Mouse (Mus musculus): Measurements from ENCODE around the gene Adh5. TPM values are rescaled to one million over a fixed set of nuclear protein-coding genes. Genes with fewer than 3 reads are reported as not detected.

Gene Adh5
- polyA plus RNA-seq (2012; rRNA removed) = 25.6 and 26.9 TPM in 2 replicates

GRCm38 (mm10) chr3:138442612-138443464 is at the start of gene Adh5:
Adh5 (plus strand) TSS chr3:138443093.
- peak; percentile 67 for DNase-seq (ENCODE audit: low read depth, low spot score)
- WGBS = under 1% methylated on average over 86 of the region's 86 CpGs

GRCm38 (mm10) chr3:138404872-138405271 is 38.0 kb upstream of the Adh5 start:
- WGBS = 67% methylated on average over 3 of the region's 3 CpGs

GRCm38 (mm10) chr3:138405341-138405740 is 37.6 kb upstream of the Adh5 start:
- DNase-seq (ENCODE audit: low read depth, low spot score) = no peak
- WGBS = 34% methylated on average over 3 of the region's 3 CpGs

More at GRCm38 (mm10) chr3:138404872-138405271, 38.0 kb upstream of the Adh5 start:
- DNase-seq (ENCODE audit: low read depth, low spot score) = no peak

GRCm38 (mm10) chr3:138405840-138406239 is 37.1 kb upstream of the Adh5 start:
- WGBS = 83% methylated on average over 7 of the region's 7 CpGs
- no peak for DNase-seq (ENCODE audit: low read depth, low spot score)

GRCm38 (mm10) chr3:138407920-138408319 is 35.0 kb upstream of the Adh5 start:
- 89% methylated on average over 1 of the region's 1 CpGs for WGBS
- no peak for DNase-seq (ENCODE audit: low read depth, low spot score)

- no peak for DNase-seq (ENCODE audit: low read depth, low spot score)
- WGBS = 76% methylated on average over 1 of the region's 1 CpGs
Observed at GRCm38 (mm10) chr3:138409585-138409984, 33.3 kb upstream of the Adh5 start.

GRCm38 (mm10) chr3:138410211-138410610 is 32.7 kb upstream of the Adh5 start:
- DNase-seq (ENCODE audit: low read depth, low spot score) = no peak
- 82% methylated on average over 3 of the region's 3 CpGs for WGBS

- DNase-seq (ENCODE audit: low read depth, low spot score) = no peak
Observed at GRCm38 (mm10) chr3:138415121-138415690, 27.7 kb upstream of the Adh5 start, which contains the start of gene Adh4. Adh4 (plus strand) TSS chr3:138415466.

GRCm38 (mm10) chr3:138419369-138419768 is 23.5 kb upstream of the Adh5 start:
- DNase-seq (ENCODE audit: low read depth, low spot score) = peak; percentile 53
- WGBS = 17% methylated on average over 6 of the region's 6 CpGs

More at GRCm38 (mm10) chr3:138415121-138415690, 27.7 kb upstream of the Adh5 start, which contains the start of gene Adh4:
- 79% methylated on average over 6 of the region's 6 CpGs for WGBS

GRCm38 (mm10) chr3:138420385-138420784 is 22.5 kb upstream of the Adh5 start:
- 81% methylated on average over 3 of the region's 3 CpGs for WGBS
- DNase-seq (ENCODE audit: low read depth, low spot score) = no peak

GRCm38 (mm10) chr3:138423664-138424063 is 19.2 kb upstream of the Adh5 start:
- 74% methylated on average over 2 of the region's 2 CpGs for WGBS
- no peak for DNase-seq (ENCODE audit: low read depth, low spot score)

- 59% methylated on average over 4 of the region's 4 CpGs for WGBS
- DNase-seq (ENCODE audit: low read depth, low spot score) = no peak
Observed at GRCm38 (mm10) chr3:138424247-138424646, 18.6 kb upstream of the Adh5 start.

GRCm38 (mm10) chr3:138430360-138430976 is 12.4 kb upstream of the Adh5 start:
- DNase-seq (ENCODE audit: low read depth, low spot score) = no peak
- 46% methylated on average over 6 of the region's 6 CpGs for WGBS

GRCm38 (mm10) chr3:138431835-138432234 is 11.1 kb upstream of the Adh5 start:
- no peak for DNase-seq (ENCODE audit: low read depth, low spot score)
- 65% methylated on average over 2 of the region's 2 CpGs for WGBS

- no peak for DNase-seq (ENCODE audit: low read depth, low spot score)
- WGBS = 79% methylated on average over 3 of the region's 3 CpGs
Observed at GRCm38 (mm10) chr3:138438716-138439115, 4.2 kb upstream of the Adh5 start.

GRCm38 (mm10) chr3:138442203-138442602 is 690 bp upstream of the Adh5 start:
- under 1% methylated on average over 9 of the region's 9 CpGs for WGBS
- DNase-seq (ENCODE audit: low read depth, low spot score) = no peak

- DNase-seq (ENCODE audit: low read depth, low spot score) = no peak
Observed at GRCm38 (mm10) chr3:138443465-138443771, 525 bp downstream of the Adh5 start.

GRCm38 (mm10) chr3:138448077-138448860 is 5.4 kb downstream of the Adh5 start:
- no peak for DNase-seq (ENCODE audit: low read depth, low spot score)
- 58% methylated on average over 12 of the region's 12 CpGs for WGBS

More at GRCm38 (mm10) chr3:138443465-138443771, 525 bp downstream of the Adh5 start:
- WGBS = 2% methylated on average over 9 of the region's 9 CpGs

- 94% methylated on average over 10 of the region's 10 CpGs for WGBS
- DNase-seq (ENCODE audit: low read depth, low spot score) = no peak
Observed at GRCm38 (mm10) chr3:138452169-138452568, 9.3 kb downstream of the Adh5 start.

- DNase-seq (ENCODE audit: low read depth, low spot score) = no peak
- 92% methylated on average over 1 of the region's 1 CpGs for WGBS
Observed at GRCm38 (mm10) chr3:138454234-138454633, 11.3 kb downstream of the Adh5 start.

All from large intestine, adult 2 months (tissue).